Mouse (Mus musculus): Measurements from ENCODE around the gene Lrrn2.
A peak's percentile ranks its signal among the peaks of the same experiment; 100 is the strongest.
"Not testable (repeated sequence)": the region's sequence is repeated elsewhere in the genome, so short reads cannot be mapped to it uniquely, and the experiment has no call there.

Gene Lrrn2

GRCm38 (mm10) chr1:132930291-132930690 lies 50.2 kb downstream of the Lrrn2 start:
- DNase-seq (ENCODE audit: low read depth) = no peak

DNA sequence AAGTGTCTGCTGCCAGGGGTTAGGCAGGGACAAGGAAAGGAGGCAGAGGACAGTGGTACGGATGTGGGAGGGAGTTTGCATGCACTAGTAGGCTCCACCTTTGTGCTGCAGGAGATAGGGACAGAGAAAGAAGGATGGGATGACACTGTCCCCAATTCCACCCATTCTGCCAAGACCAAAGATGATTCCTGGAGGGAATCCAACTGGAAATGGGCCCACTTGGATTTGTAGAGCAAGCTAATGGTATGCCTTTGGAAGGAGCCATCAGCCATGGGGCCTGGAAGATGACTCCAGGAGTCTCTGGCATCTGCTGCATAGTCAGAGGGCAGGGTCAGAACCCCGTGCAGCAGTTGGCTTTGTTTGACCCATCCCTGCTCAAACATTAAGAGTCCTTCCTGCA lies 52.3 kb downstream of the Lrrn2 start:
- DNase-seq (ENCODE audit: low read depth) = no peak

DNA sequence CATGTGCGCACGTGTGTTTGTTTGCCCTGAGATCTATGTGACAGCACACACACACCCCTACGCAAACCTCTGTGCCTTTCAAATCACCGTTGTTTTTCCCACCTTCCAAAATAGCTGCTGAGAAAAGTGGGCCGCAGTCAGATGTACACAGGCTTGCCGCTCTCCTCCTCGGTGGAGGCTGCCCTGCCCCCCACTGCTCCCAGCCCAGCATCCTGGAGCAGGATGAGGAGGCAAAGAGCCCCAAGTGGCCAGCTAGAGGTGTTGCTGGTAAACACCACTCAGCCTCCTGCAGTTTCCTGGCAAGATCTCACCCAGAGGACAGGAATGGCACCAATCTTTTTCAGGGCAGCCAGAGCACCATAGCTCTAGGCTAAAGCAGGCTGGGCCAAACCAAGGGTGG lies 54.8 kb downstream of the Lrrn2 start:
- DNase-seq (ENCODE audit: low read depth) = no peak

DNA sequence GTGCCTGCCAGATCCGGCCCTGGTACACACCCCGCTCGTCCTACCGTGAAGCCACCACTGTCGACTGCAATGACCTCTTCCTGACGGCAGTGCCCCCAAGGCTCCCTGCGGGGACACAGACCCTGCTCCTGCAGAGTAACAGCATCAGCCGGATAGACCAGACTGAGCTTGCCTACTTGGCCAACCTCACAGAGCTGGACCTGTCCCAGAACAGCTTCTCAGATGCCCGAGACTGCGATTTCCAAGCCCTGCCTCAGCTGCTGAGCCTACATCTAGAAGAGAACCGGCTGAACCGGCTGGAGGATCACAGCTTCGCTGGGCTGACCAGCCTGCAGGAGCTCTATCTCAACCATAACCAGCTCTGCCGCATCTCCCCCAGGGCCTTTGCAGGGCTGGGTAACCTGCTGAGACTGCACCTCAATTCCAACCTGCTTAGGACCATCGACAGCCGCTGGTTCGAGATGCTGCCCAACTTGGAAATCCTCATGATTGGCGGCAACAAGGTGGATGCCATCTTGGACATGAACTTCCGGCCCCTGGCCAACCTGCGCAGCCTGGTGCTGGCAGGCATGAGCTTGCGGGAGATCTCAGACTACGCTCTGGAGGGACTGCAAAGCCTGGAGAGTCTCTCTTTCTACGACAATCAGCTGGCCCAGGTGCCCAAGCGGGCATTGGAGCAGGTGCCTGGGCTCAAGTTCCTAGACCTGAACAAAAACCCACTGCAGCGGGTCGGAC lies 57.4 kb downstream of the Lrrn2 start:
- no peak for DNase-seq (ENCODE audit: low read depth)

- no peak for DNase-seq (ENCODE audit: low read depth)
Observed at GRCm38 (mm10) chr1:132938975-132939374, 58.9 kb downstream of the Lrrn2 start.

GRCm38 (mm10) chr1:132945826-132946225 lies 65.8 kb downstream of the Lrrn2 start:
- no peak for DNase-seq (ENCODE audit: low read depth)

- DNase-seq (ENCODE audit: low read depth) = no peak
Observed at GRCm38 (mm10) chr1:132947811-132948210, 67.7 kb downstream of the Lrrn2 start.

DNA sequence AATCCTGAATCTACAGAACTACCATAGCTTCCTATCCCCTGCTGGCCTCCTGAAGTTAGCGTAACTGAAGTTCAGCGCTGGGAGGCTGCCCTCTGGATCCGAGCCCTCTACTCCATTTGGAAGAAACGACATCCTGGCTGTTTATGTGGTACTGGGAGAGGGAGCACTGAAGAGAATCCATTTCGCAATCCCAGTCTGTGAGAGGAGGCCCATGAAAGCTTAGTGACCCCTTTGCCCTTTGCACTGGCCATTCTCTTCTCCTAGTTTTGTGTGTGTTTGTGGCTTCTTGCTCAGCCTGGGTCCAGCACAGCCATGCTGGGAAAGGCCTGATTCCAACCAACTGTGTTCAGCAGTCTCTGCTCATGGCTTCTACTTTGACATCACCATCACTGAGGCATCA lies 76.7 kb downstream of the Lrrn2 start:
- no peak for DNase-seq (ENCODE audit: low read depth)

GRCm38 (mm10) chr1:132961751-132962150 lies 81.7 kb downstream of the Lrrn2 start:
- DNase-seq (ENCODE audit: low read depth) = no peak

- no peak for DNase-seq (ENCODE audit: low read depth)
Observed at GRCm38 (mm10) chr1:132964106-132964505, 84.0 kb downstream of the Lrrn2 start.

GRCm38 (mm10) chr1:132964691-132965090 lies 84.6 kb downstream of the Lrrn2 start:
- DNase-seq (ENCODE audit: low read depth) = no peak

- peak; percentile 65 for DNase-seq (ENCODE audit: low read depth)
Observed at GRCm38 (mm10) chr1:132968659-132969058, 88.6 kb downstream of the Lrrn2 start.

DNA sequence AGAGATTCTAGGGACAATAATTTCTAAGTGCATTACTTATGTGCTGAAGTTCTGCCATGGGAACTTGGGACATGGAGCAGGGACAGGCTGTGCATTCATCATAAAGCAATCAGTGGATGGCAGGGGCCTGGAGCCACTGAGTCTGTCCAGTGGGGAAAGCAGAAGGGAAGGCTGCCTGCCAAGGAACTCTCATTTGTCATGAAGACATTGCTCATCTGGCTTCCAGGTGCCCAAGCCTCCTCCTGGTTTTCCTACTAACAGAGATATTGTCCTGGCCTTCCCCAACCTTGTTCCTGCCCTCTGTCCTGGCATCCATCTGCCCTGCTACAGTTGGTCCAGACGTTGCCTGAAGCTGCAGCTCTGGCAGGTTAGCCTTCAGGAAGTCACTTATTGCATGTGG lies 97.3 kb downstream of the Lrrn2 start:
- DNase-seq (ENCODE audit: low read depth) = no peak

- no peak for DNase-seq (ENCODE audit: low read depth)
Observed at GRCm38 (mm10) chr1:132981232-132981631, 101.2 kb downstream of the Lrrn2 start.

GRCm38 (mm10) chr1:132982728-132983127 lies 102.7 kb downstream of the Lrrn2 start:
- peak; percentile 63 for DNase-seq (ENCODE audit: low read depth)

- not testable (repeated sequence) for DNase-seq (ENCODE audit: low read depth)
Observed at GRCm38 (mm10) chr1:132988556-132989459, 108.7 kb downstream of the Lrrn2 start.

Measured in naive thymus-derived CD4-positive, alpha-beta T cell, adult 2 months (primary cell).